Mouse (Mus musculus): Measurements from ENCODE around the gene Tbxa2r.

GRCm38 (mm10) chr10:81298369-81299100 lies 30.0 kb upstream of the Tbxa2r start:
- TF ChIP-seq CTCF (IDR thresholded peaks at IDR 0.05; ENCODE audit: insufficient read depth, low read depth, low read length): no peak
- no peak for TF ChIP-seq POLR2A (IDR thresholded peaks at IDR 0.05; ENCODE audit: insufficient read depth, low read depth, low read length)
